8 mouse cellular contexts compared by ENCODE assay signal in the genomic region with DNA sequence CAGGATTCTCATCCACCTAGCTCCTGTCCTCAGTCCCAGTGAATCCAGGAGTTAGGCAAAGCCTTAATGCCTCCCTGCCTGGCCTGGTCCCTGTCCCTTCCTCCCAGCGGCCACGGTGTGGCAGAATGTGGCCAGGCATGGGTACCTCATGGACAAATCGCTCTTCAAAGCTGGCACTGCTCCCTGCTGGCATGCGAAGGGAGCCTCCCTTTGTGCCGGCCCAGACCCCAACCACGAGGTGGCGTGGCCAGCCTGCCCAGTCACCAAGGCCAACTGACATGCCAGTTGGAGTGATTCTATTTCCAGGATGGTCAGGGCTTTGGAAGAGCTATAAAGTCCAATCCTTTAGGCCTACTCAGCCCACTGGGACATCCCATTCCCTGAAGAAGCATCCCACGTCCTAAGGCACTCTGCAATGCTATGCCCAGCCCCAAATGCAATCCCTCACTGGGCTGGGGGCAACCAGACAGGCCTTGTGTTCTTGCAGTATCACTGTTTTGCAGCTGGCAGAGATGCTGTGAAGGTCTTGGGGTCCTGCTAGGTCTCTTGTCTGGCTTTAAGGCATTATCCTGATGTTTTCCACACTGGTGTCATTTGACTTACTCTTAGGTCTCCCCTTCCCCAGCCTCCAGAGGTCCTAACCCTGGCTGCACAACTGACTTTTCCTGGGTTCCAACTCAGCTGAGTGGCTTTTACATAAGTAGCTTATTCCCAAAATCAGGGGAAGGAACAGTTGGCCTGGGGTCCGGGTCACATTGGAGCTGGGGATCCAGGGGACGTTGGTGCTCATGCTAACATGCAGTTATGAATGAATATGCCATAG. TPM values are rescaled to one million over a fixed set of nuclear protein-coding genes. Genes with fewer than 3 reads are reported as not detected.
DNase-seq lines count a peak whose midpoint lies in the region; ATAC-seq lines count a peak whose summit lies in the region.

No protein-coding gene starts in this region.

- H3K4me3 ChIP-seq in kidney, embryonic 15.5 days (replicated peaks), result no peak overlapping the region
- no peak overlapping the region for H3K4me3 ChIP-seq in embryonic facial prominence, embryonic 15.5 days (replicated peaks)
- H3K4me3 ChIP-seq in limb, embryonic 10.5 days, result no peak overlapping the region; the same call in 1 of the 2 replicates

- no peaks in the 10 kb centered on the region for H3K27me3 ChIP-seq in kidney, embryonic 15.5 days
- H3K27me3 ChIP-seq in embryonic facial prominence, embryonic 15.5 days, result no peaks in the 10 kb centered on the region
- H3K27me3 ChIP-seq in limb, embryonic 10.5 days (ENCODE audit: low read depth, poor library complexity, severe bottlenecking), result no peaks in the 10 kb centered on the region

- no peak overlapping the region for H3K4me2 ChIP-seq in kidney, embryonic 15.5 days
- no peak overlapping the region for H3K4me2 ChIP-seq in embryonic facial prominence, embryonic 15.5 days (replicated peaks)

- no peaks in the 10 kb centered on the region for H3K9me3 ChIP-seq in kidney, embryonic 15.5 days (replicated peaks)
- no peaks in the 10 kb centered on the region for H3K9me3 ChIP-seq in embryonic facial prominence, embryonic 15.5 days (replicated peaks)
- H3K9me3 ChIP-seq in limb, embryonic 10.5 days (replicated peaks), result no peaks in the 10 kb centered on the region

- H3K9ac ChIP-seq in kidney, embryonic 15.5 days, result no peak overlapping the region
- H3K9ac ChIP-seq in embryonic facial prominence, embryonic 15.5 days, result no peak overlapping the region

- no peak overlapping the region for H3K27ac ChIP-seq in kidney, embryonic 15.5 days
- H3K27ac ChIP-seq in embryonic facial prominence, embryonic 15.5 days (replicated peaks), result 0 out of 2 replicates have a peak overlapping the region, but pooled peaks have one; percentile 58
- peak overlapping the region; percentile 92 for H3K27ac ChIP-seq in limb, embryonic 10.5 days

- peak; percentile 70 to 82 for DNase-seq in kidney, postnatal 4 days
- peak; percentile 74 for DNase-seq in adrenal gland, postnatal 10 days
- DNase-seq in limb, embryonic 10.5 days (ENCODE audit: low spot score), result no peak
- no peak for DNase-seq in spleen, postnatal 10 days (ENCODE audit: low spot score in 2 of 2)
- no peak for DNase-seq in spleen, postnatal 14 days (ENCODE audit: low spot score in 2 of 2)

- H3K4me1 ChIP-seq in kidney, embryonic 15.5 days, result peaks cover 80% of the 10 kb centered on the region
- H3K4me1 ChIP-seq in embryonic facial prominence, embryonic 15.5 days, result peaks cover 51% of the 10 kb centered on the region
- peaks cover 100% of the 10 kb centered on the region for H3K4me1 ChIP-seq in limb, embryonic 10.5 days

- no peak for ATAC-seq in kidney, embryonic 15.5 days (replicated peaks; ENCODE audit: low FRiP score)
- no peak for ATAC-seq in embryonic facial prominence, embryonic 15.5 days (ENCODE audit: insufficient number of reproducible peaks, low FRiP score, low TSS enrichment, low read depth)
- no peak for ATAC-seq in inflammation-experienced regulatory T-cells, adult 6 months

- H3K36me3 ChIP-seq in kidney, embryonic 15.5 days, result no peaks in the 10 kb centered on the region
- H3K36me3 ChIP-seq in embryonic facial prominence, embryonic 15.5 days, result no peaks in the 10 kb centered on the region
- H3K36me3 ChIP-seq in limb, embryonic 10.5 days, result no peaks in the 10 kb centered on the region

- 79% methylated on average over 10 of the region's 10 CpGs for WGBS in kidney, embryonic 15.5 days
- 76% methylated on average over 10 of the region's 10 CpGs for WGBS in embryonic facial prominence, embryonic 15.5 days
- 84% methylated on average over 10 of the region's 10 CpGs for WGBS in limb, embryonic 10.5 days

RNA-seq across cellular contexts. Expression of a gene that starts 17.7 kb away (rescaled TPM):
- 25.8 and 26.8 TPM in 2 replicates for polyA plus RNA-seq in kidney, embryonic 15.5 days (2015; fragmentation: Nextera tagmentation; extraction: Ambion mirVana)
- 10 to 100 TPM in 1 of 2 experiments, 1 to 10 TPM in 1; 5.1 to 15.8 TPM for total RNA-seq in adrenal gland, postnatal 10 days (2021)
- 28.5 and 32.7 TPM in 2 replicates for polyA plus RNA-seq in embryonic facial prominence, embryonic 15.5 days (2015; fragmentation: Nextera tagmentation; extraction: Ambion mirVana)
- 25.9 and 33.7 TPM in 2 replicates for polyA plus RNA-seq in limb, embryonic 10.5 days (2016; fragmentation: Nextera tagmentation; extraction: Ambion mirVana)
- polyA plus RNA-seq in inflammation-experienced regulatory T-cells, adult 6 months (2017; shearing (Covaris generic)), result 10 to 100 TPM in 1 of 3 experiments, 1 to 10 TPM in 1, under 1 TPM in 1; 0.26 to 24.2 (median 3.2) TPM

RNA-seq across cellular contexts. Expression of a gene that starts 51.5 kb away (rescaled TPM):
- 23.5 and 46.2 TPM in 2 replicates for polyA plus RNA-seq in kidney, embryonic 15.5 days (2015; fragmentation: Nextera tagmentation; extraction: Ambion mirVana)
- 1,000 to 10,000 TPM in 1 of 2 experiments, 100 to 1,000 TPM in 1; 272 to 1,179 TPM for total RNA-seq in adrenal gland, postnatal 10 days (2021)
- 167 and 228 TPM in 2 replicates for polyA plus RNA-seq in embryonic facial prominence, embryonic 15.5 days (2015; fragmentation: Nextera tagmentation; extraction: Ambion mirVana)
- polyA plus RNA-seq in limb, embryonic 10.5 days (2016; fragmentation: Nextera tagmentation; extraction: Ambion mirVana), result 1.6 and 1.7 TPM in 2 replicates
- 1 to 10 TPM; 2.5 to 3.8 (median 2.8) TPM for polyA plus RNA-seq in inflammation-experienced regulatory T-cells, adult 6 months (2017; shearing (Covaris generic))

Comparison
In these comparisons a context has a peak if more than half of its experiments do, and no peak if none do; other contexts are left out.
1. DNase-seq: peak in kidney, postnatal 4 days (2 of 2) and adrenal gland, postnatal 10 days (single experiment); none in limb, embryonic 10.5 days (single experiment), spleen, postnatal 10 days (0 of 2) and spleen, postnatal 14 days (0 of 2).